Mouse (Mus musculus) liver, postnatal 0 days (tissue): ENCODE results near the gene Olfr1369-ps1. TPM values are rescaled to one million over a fixed set of nuclear protein-coding genes. Genes with fewer than 3 reads are reported as not detected.

Source experiments
- ATAC-seq: fragments of 200-750 bp; cut with Nextera tagmentation; 2 replicates; pipeline ENCODE4 v1.8.0; 2017; ENCODE audit warnings: mild to moderate bottlenecking, moderate library complexity
- DNase-seq: peaks from one replicate; pipeline ENCODE4 v3.0.0-alpha.2; 2016
- H3K27ac ChIP-seq: fragments of 300-500 bp; sonication (generic); 2 replicates; pipeline ENCODE4 v1.5.1; 2014; ENCODE audit warnings: antibody characterized with exemption, moderate library complexity, mild to moderate bottlenecking, low read depth
- H3K27me3 ChIP-seq: fragments of 300-500 bp; sonication (generic); 2 replicates; pipeline ENCODE4 v1.6.1; 2014; ENCODE audit warnings: low read length, control low read depth, mixed read lengths; ENCODE audit not compliant: insufficient read depth
- H3K36me3 ChIP-seq: fragments of 300-500 bp; sonication (generic); replicated peaks from 2 replicates; pipeline ENCODE4 v1.6.1; 2014; ENCODE audit warnings: mild to moderate bottlenecking, control low read depth, low read length, moderate library complexity, mixed read lengths; ENCODE audit not compliant: insufficient read depth
- H3K4me1 ChIP-seq: fragments of 300-500 bp; sonication (generic); 2 replicates; pipeline ENCODE4 v1.6.1; 2014; ENCODE audit warnings: antibody characterized with exemption, mild to moderate bottlenecking, control low read depth; ENCODE audit not compliant: insufficient read depth
- H3K4me2 ChIP-seq: fragments of 300-500 bp; sonication (generic); 2 replicates; pipeline ENCODE4 v1.6.1; 2014; ENCODE audit warnings: low read depth, mild to moderate bottlenecking, low read length, moderate library complexity, mixed read lengths
- H3K4me3 ChIP-seq: fragments of 300-500 bp; sonication (generic); 2 replicates; pipeline ENCODE4 v1.5.1; 2014; ENCODE audit warnings: low read depth, low read length
- H3K9ac ChIP-seq: fragments of 300-500 bp; sonication (generic); replicated peaks from 2 replicates; pipeline ENCODE4 v1.6.1; 2014; ENCODE audit warnings: mild to moderate bottlenecking, moderate library complexity
- H3K9me3 ChIP-seq: fragments of 300-500 bp; sonication (generic); 2 replicates; pipeline ENCODE4 v1.6.1; 2016; ENCODE audit warnings: mild to moderate bottlenecking, control low read depth, low read length, mixed read lengths
- CTCF ChIP-seq: sonication (generic); IDR thresholded peaks from 2 replicates; pipeline ENCODE4 v1.5.1; 2016; ENCODE audit warnings: antibody characterized with exemption, low read depth
- EP300 ChIP-seq: IDR thresholded peaks from 2 replicates; pipeline ENCODE4 v1.6.1; 2016; ENCODE audit warnings: antibody characterized with exemption, low read depth, mild to moderate bottlenecking
- WGBS: fragments of 180-500 bp; shearing (Covaris S2); extraction: QIAGEN DNeasy Blood & Tissue Kit; methylation state at CpG from one replicate; pipeline ENCODE4 v1.1.7; 2014; ENCODE audit not compliant: insufficient replicate concordance; 5-methylcytosine and 5-hydroxymethylcytosine counted together
- polyA plus RNA-seq: library from polyadenylated mRNA; unstranded; fragments of >200 nt; fragmentation: Nextera tagmentation; extraction: Ambion mirVana; gene quantifications from 2 replicates; pipeline ENCODE4 v1.2.1, GENCODE M21; 2015

Gene Olfr1369-ps1
- polyA plus RNA-seq, 1 experiment from 2014 or later, result not detected

DNA sequence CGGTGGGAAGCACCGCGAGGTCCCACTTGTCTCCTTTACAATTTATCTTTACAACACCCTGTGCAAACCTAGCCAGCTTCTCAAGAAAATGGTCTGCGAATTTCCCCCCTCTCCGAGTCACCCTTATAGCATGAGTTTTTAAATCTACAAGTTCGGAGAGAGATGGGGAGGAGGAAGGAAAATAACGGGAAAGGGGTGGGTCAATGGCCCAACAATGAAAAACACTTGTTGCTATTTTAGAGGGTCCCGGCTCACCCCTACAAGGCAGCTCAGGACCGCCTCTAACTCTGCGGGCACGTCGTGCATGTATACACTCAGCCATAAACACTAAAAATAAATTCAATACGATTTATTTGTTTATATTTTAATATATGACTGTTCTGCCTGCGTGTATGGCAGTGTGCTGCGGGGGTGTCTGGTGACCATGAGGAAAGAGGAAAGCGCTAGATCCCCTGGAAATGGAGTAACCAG is 48.8 kb downstream of the Olfr1369-ps1 start:
- Histone ChIP-seq H3K27ac (no peak overlapping the region), H3K4me1 (peaks cover 10% of the 10 kb centered on the region), H3K36me3 (no peaks in the 10 kb centered on the region), H3K4me3 (peak overlapping the region; percentile 61), H3K9me3 (no peaks in the 10 kb centered on the region), H3K27me3 (peaks cover 9% of the 10 kb centered on the region), H3K9ac (peak overlapping the region; percentile 52), H3K4me2 (peak overlapping the region; percentile 90)
- ATAC-seq (no peak), DNase-seq (no peak)
- WGBS, result under 1% methylated on average over 16 of the region's 16 CpGs
- TF ChIP-seq CTCF (no peak), EP300 (no peak)

DNA sequence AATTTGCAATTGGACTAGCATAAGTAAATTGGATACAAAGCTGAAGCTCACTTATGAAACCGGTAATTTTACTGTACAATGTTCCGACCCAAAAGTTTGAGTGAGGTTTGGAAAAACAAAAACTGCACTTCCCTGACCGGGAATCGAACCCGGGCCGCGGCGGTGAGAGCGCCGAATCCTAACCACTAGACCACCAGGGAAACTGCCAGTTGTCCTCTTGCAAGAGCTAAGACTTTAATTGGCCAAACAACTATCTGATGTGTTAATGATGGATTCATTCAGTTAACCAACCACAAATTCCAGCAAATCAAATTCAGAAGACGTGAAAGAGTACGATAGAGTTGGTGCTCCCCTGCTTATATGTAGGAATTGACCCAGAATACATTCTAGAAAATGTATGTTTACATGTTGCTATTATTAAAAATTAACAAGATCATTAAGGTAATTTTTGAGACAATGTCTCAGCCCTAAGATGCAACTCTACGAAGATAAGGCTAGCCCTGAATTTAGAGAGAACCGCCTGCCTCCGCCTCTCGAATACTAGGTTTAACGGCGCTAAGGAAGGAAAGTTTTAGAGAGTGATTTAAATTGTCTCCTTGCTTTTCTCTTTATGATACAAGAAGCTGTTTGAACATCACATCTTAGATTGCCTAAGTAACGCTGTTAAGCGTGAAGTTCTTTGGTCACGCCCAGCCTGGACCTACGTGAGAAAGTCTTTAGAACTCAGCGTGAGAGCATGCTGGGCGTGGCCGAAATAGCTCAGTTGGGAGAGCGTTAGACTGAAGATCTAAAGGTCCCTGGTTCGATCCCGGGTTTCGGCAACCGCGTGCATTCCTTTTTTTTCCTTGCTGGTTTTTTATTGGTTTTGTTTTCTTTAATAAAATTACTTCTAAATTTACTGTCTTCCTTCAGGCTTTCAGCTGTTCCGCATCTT is 49.6 kb downstream of the Olfr1369-ps1 start:
- Histone ChIP-seq H3K9ac (peak overlapping the region; percentile 52; the same call in 1 of the 2 replicates), H3K4me3 (peak overlapping the region; percentile 61)

DNA sequence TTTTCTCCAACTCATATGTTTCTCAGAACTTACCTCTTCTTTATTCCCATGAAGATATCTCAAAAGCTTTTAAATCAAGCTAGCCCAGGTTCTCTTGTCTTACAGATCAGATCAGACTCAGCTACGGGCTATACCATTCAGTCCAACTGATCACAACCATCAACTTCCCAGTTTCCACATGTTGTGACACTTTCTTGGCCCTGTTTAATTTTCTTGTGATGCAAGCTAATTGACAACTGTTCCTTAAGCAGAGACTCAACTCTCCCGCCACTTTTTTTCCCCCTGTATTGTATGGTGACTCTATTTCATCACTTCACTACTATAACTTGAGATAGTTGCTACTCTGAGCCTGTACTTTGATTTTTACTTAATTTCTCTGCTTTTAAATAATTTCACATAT is 50.3 kb downstream of the Olfr1369-ps1 start:
- Histone ChIP-seq H3K4me1 (peaks cover 10% of the 10 kb centered on the region), H3K27me3 (peaks cover 9% of the 10 kb centered on the region), H3K9me3 (no peaks in the 10 kb centered on the region), H3K27ac (no peak overlapping the region), H3K4me3 (peak overlapping the region; percentile 61; the same call in 1 of the 2 replicates), H3K9ac (no peak overlapping the region), H3K36me3 (no peaks in the 10 kb centered on the region), H3K4me2 (peak overlapping the region; percentile 90)
- TF ChIP-seq CTCF (no peak), EP300 (no peak)
- WGBS, result 31% methylated on average over 2 of the region's 2 CpGs
- DNase-seq (no peak), ATAC-seq (no peak)

More for the DNA sequence above, 49.6 kb downstream of the Olfr1369-ps1 start:
- Histone ChIP-seq H3K27me3 (peaks cover 9% of the 10 kb centered on the region), H3K9me3 (no peaks in the 10 kb centered on the region), H3K4me1 (peaks cover 10% of the 10 kb centered on the region), H3K36me3 (no peaks in the 10 kb centered on the region), H3K4me2 (peak overlapping the region; percentile 90), H3K27ac (no peak overlapping the region)
- under 1% methylated on average over 32 of the region's 32 CpGs for WGBS
- ATAC-seq (peak; percentile 88), DNase-seq (peak; percentile 93)
- peak; percentile 39; the same call in 1 of the 2 replicates for TF ChIP-seq EP300
- TF ChIP-seq CTCF, result no peak

DNA sequence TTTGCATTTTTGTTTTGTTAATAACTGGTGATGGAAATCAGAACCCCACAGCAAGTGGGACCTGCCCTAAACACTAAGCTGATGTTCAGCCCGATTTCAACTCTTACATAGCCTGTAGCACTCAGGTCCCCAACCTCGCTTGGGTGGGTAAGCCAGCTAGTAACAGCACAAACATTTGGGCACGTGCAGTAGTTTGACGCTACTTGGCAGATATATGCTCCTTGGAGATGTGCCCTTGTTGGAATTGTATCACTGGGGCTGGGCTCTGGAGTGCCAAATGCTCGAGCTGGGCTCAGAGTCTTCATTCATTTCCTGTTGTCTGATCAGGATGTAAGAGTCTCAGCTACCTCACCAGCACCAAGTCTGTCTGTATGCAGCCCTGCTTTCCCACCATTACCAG is 51.3 kb downstream of the Olfr1369-ps1 start:
- Histone ChIP-seq H3K27ac (no peak overlapping the region), H3K9me3 (no peaks in the 10 kb centered on the region), H3K4me3 (no peak overlapping the region), H3K4me1 (peaks cover 10% of the 10 kb centered on the region), H3K9ac (no peak overlapping the region), H3K27me3 (peaks cover 5% of the 10 kb centered on the region), H3K36me3 (no peaks in the 10 kb centered on the region), H3K4me2 (no peak overlapping the region)
- TF ChIP-seq CTCF, result no peak
- no peak for TF ChIP-seq EP300
- WGBS, result 68% methylated on average over 5 of the region's 5 CpGs
- ATAC-seq (no peak), DNase-seq (no peak)

DNA sequence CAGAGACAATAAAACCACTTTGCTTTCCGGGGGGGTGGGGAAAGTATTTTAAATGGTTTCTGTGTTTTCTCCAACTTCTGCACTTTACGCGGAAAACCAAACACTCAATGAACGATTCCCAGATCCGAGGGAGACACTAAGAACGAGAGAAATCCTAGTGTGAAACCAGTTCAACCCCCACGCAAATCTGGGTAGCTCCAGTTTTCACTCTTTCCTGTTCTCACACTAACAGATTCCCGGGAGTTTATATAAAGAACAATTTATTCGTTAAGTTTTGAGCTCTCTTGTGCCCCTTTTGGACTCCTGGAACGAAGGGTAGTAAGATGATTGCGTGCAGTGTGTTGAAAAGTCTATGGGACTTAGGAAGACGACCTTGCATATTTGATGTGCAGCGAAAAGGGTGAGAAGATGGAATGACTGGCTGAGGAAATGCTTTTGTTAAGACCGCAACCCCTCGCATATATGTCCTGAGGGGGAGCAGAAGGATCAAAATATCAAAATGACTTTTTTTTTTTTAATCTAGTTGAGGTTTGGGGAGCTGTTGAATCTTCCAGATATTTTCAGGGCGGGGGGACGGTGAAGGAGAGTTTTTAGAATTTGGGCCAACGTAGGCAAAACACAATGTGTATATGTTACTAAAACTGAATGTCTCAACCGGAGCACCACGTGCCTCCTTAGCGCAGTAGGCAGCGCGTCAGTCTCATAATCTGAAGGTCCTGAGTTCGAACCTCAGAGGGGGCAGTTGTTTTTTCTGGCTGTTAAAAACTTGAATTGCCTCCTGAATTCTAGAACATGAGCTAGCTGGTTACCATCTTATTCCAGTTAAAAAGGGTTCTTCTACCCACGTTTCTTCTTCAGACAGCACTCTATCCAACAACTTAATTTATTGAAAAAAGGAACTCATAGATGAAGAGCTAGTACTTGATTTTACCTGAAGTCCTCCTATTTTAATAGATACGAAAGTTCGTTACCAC is 55.9 kb downstream of the Olfr1369-ps1 start:
- Histone ChIP-seq H3K4me1 (peaks cover 3% of the 10 kb centered on the region; the same call in 1 of the 2 replicates), H3K27ac (no peak overlapping the region), H3K4me3 (peak overlapping the region; percentile 68), H3K4me2 (peak overlapping the region; percentile 84), H3K9me3 (no peaks in the 10 kb centered on the region), H3K36me3 (no peaks in the 10 kb centered on the region), H3K9ac (peak overlapping the region; percentile 55), H3K27me3 (no peaks in the 10 kb centered on the region)
- WGBS, result under 1% methylated on average over 27 of the region's 27 CpGs
- DNase-seq (peak; percentile 81), ATAC-seq (peak; percentile 49)
- no peak for TF ChIP-seq CTCF
- TF ChIP-seq EP300, result no peak
